Mouse (Mus musculus): ENCODE results near the gene Kalrn. TPM values are rescaled to one million over a fixed set of nuclear protein-coding genes. Genes with fewer than 3 reads are reported as not detected.

The Kalrn gene
- total RNA-seq, 2 experiments from 2014 or later, result 7.2 to 10.4 TPM

- no peak for DNase-seq (ENCODE audit: low spot score in 2 of 2)
Measured at GRCm38 (mm10) chr16:34560411-34560810, 12.9 kb downstream of the Kalrn start.

- no peak for DNase-seq (ENCODE audit: low spot score in 2 of 2)
Measured at GRCm38 (mm10) chr16:34557891-34558290, 15.4 kb downstream of the Kalrn start.

GRCm38 (mm10) chr16:34552731-34553130, 20.6 kb downstream of the Kalrn start:
- no peak for DNase-seq (ENCODE audit: low spot score in 2 of 2)

GRCm38 (mm10) chr16:34549470-34549999, 23.8 kb downstream of the Kalrn start:
- no peak for DNase-seq (ENCODE audit: low spot score in 2 of 2)

- no peak for DNase-seq (ENCODE audit: low spot score in 2 of 2)
Measured at GRCm38 (mm10) chr16:34546805-34547509, 26.4 kb downstream of the Kalrn start.

- DNase-seq (ENCODE audit: low spot score in 2 of 2), result no peak
Measured at GRCm38 (mm10) chr16:34543754-34544153, 29.6 kb downstream of the Kalrn start.

- DNase-seq (ENCODE audit: low spot score in 2 of 2), result no peak
Measured at GRCm38 (mm10) chr16:34542341-34542740, 31.0 kb downstream of the Kalrn start.

- DNase-seq (ENCODE audit: low spot score in 2 of 2), result no peak
Measured at GRCm38 (mm10) chr16:34538679-34539185, 34.6 kb downstream of the Kalrn start.

- DNase-seq (ENCODE audit: low spot score in 2 of 2), result no peak
Measured at GRCm38 (mm10) chr16:34536300-34536699, 37.0 kb downstream of the Kalrn start.

GRCm38 (mm10) chr16:34535135-34535534, 38.2 kb downstream of the Kalrn start:
- DNase-seq (ENCODE audit: low spot score in 2 of 2), result peak in 1 of 2 experiments; percentile 38

GRCm38 (mm10) chr16:34531506-34531905, 41.8 kb downstream of the Kalrn start:
- DNase-seq (ENCODE audit: low spot score in 2 of 2), result peak; percentile 44 to 59

- DNase-seq (ENCODE audit: low spot score in 2 of 2), result no peak
Measured at GRCm38 (mm10) chr16:34530029-34530428, 43.3 kb downstream of the Kalrn start.

- no peak for DNase-seq (ENCODE audit: low spot score in 2 of 2)
Measured at GRCm38 (mm10) chr16:34528234-34528983, 44.9 kb downstream of the Kalrn start.

- no peak for DNase-seq (ENCODE audit: low spot score in 2 of 2)
Measured at GRCm38 (mm10) chr16:34526378-34526777, 47.0 kb downstream of the Kalrn start.

GRCm38 (mm10) chr16:34525866-34526265, 47.5 kb downstream of the Kalrn start:
- no peak for DNase-seq (ENCODE audit: low spot score in 2 of 2)

- DNase-seq (ENCODE audit: low spot score in 2 of 2), result no peak
Measured at GRCm38 (mm10) chr16:34525205-34525604, 48.1 kb downstream of the Kalrn start.

GRCm38 (mm10) chr16:34521061-34521460, 52.3 kb downstream of the Kalrn start:
- DNase-seq (ENCODE audit: low spot score in 2 of 2), result no peak

- DNase-seq (ENCODE audit: low spot score in 2 of 2), result no peak
Measured at GRCm38 (mm10) chr16:34516891-34517398, 56.4 kb downstream of the Kalrn start.

GRCm38 (mm10) chr16:34515485-34515884, 57.8 kb downstream of the Kalrn start:
- no peak for DNase-seq (ENCODE audit: low spot score in 2 of 2)

GRCm38 (mm10) chr16:34513956-34514593, 59.3 kb downstream of the Kalrn start:
- no peak for DNase-seq (ENCODE audit: low spot score in 2 of 2)

GRCm38 (mm10) chr16:34512326-34512725, 61.0 kb downstream of the Kalrn start:
- no peak for DNase-seq (ENCODE audit: low spot score in 2 of 2)
